Mouse (Mus musculus) lung, postnatal 0 days (tissue): ENCODE results near the gene B4galt1.

Experiments
- CTCF ChIP-seq: IDR thresholded peaks from 2 replicates; pipeline ENCODE4 v1.5.1; 2016; ENCODE audit warnings: antibody characterized with exemption, mild to moderate bottlenecking
- EP300 ChIP-seq: IDR thresholded peaks from 2 replicates; pipeline ENCODE4 v1.6.1; 2016; ENCODE audit warnings: antibody characterized with exemption, mild to moderate bottlenecking, control low read depth

- TF ChIP-seq EP300 (no peak), CTCF (no peak)
Observed at GRCm38 (mm10) chr4:40851031-40851762, 2.6 kb downstream of the B4galt1 start.
